Mouse (Mus musculus): ENCODE measurements at regions not wholly inside any gene's neighbourhood (a gene's known extent, or its start where the extent isn't known, plus 50 kb on each side); places are given as distances from the start of the nearest gene placed in this dataset.
A peak's percentile ranks its signal among the peaks of the same experiment; 100 is the strongest.

GRCm38 (mm10) chr4:87380716-87381115, 150.4 kb upstream of the Slc24a2 start:
- H3K4me2 ChIP-seq, result no peak overlapping the region
- H3K27ac ChIP-seq, result no peak overlapping the region
- H3K4me3 ChIP-seq, result no peak overlapping the region
- WGBS, result 53% methylated on average over 5 of the region's 5 CpGs
- ATAC-seq (ENCODE audit: low FRiP score), result no peak
- H3K27me3 ChIP-seq, result no peaks in the 10 kb centered on the region
- no peaks in the 10 kb centered on the region for H3K36me3 ChIP-seq
- peaks cover 29% of the 10 kb centered on the region for H3K4me1 ChIP-seq (replicated peaks)
- H3K9ac ChIP-seq, result no peak overlapping the region
- no peaks in the 10 kb centered on the region for H3K9me3 ChIP-seq

GRCm38 (mm10) chr4:87379516-87380173, 149.4 kb upstream of the Slc24a2 start:
- no peak overlapping the region for H3K4me3 ChIP-seq
- WGBS, result 56% methylated on average over 4 of the region's 4 CpGs
- no peaks in the 10 kb centered on the region for H3K9me3 ChIP-seq
- peaks cover 20% of the 10 kb centered on the region for H3K4me1 ChIP-seq (replicated peaks)
- H3K27ac ChIP-seq, result no peak overlapping the region; the same call in 1 of the 2 replicates
- no peak overlapping the region for H3K4me2 ChIP-seq
- no peak for ATAC-seq (ENCODE audit: low FRiP score)
- no peaks in the 10 kb centered on the region for H3K36me3 ChIP-seq
- H3K9ac ChIP-seq, result no peak overlapping the region
- H3K27me3 ChIP-seq, result no peaks in the 10 kb centered on the region

DNA sequence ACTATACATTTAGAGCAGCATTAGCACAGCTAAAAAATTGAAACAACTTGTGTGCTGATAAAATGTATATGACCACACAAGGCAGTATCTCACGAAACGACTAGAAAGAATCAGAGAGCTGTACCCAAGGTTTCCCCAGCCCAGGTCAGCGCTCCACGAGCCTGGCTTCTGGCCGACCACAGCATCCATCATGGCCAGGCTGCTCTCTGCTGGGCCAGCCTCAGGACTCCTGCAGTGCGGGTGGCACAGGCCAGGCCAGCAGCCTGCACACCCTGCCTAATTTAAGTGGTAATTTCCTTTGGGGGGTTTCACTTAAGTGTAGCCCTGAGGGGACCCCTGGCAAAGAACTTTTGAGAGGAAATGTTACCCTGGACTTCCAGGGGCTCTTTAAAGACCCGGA, 141.7 kb upstream of the Slc24a2 start:
- Histone ChIP-seq H3K4me1 (replicated peaks) (peaks cover 29% of the 10 kb centered on the region), H3K27me3 (0 out of 2 replicates have a peak, but pooled peaks cover 5% of the 10 kb centered on the region), H3K9me3 (no peaks in the 10 kb centered on the region), H3K4me3 (no peak overlapping the region), H3K4me2 (no peak overlapping the region), H3K27ac (no peak overlapping the region), H3K36me3 (no peaks in the 10 kb centered on the region), H3K9ac (no peak overlapping the region)
- no peak for ATAC-seq (ENCODE audit: low FRiP score)
- WGBS, result 38% methylated on average over 7 of the region's 7 CpGs

DNA sequence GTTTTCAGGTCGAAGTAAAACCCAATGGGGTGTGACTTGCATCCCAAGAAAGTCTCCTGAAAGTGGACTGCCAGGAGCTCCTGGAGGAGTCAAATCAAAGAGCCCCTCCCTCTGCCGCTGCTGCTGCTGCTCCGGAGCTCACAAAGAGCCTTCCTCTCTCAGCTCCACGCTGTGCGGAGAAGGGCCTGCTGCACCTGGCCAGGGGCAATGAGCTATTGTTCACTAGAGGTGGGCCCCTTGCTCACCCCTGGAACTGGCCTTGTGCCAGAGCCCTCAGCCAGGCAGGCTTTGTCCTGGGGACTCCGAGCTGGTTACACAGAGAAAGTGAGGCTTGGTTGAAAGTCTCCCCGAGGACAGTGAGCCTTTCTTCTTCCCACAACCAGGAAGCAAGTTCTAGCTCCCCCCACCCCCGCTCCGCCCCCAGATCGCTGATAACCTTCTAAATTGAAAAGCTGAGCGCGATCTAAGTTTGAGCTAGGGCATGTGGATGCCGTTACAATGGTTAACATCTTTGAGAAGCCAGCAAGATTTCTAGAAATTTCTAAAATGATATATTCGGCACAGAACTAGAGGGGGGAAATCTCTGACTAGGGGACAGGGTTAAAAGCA, 139.5 kb upstream of the Slc24a2 start:
- 8% methylated on average over 14 of the region's 14 CpGs for WGBS
- Histone ChIP-seq H3K36me3 (no peaks in the 10 kb centered on the region), H3K27ac (peak overlapping the region; percentile 93), H3K4me3 (0 out of 2 replicates have a peak overlapping the region, but pooled peaks have one; percentile 1), H3K27me3 (0 out of 2 replicates have a peak, but pooled peaks cover 5% of the 10 kb centered on the region), H3K4me1 (replicated peaks) (peaks cover 29% of the 10 kb centered on the region), H3K9me3 (no peaks in the 10 kb centered on the region), H3K9ac (peak overlapping the region; percentile 55; the same call in 1 of the 2 replicates), H3K4me2 (peak overlapping the region; percentile 69)
- ATAC-seq (ENCODE audit: low FRiP score), result peak; percentile 37

GRCm38 (mm10) chr4:87368413-87369160, 138.3 kb upstream of the Slc24a2 start:
- Histone ChIP-seq H3K36me3 (no peaks in the 10 kb centered on the region), H3K27ac (peak overlapping the region; percentile 93), H3K27me3 (0 out of 2 replicates have a peak, but pooled peaks cover 5% of the 10 kb centered on the region), H3K4me3 (peak overlapping the region; percentile 43), H3K4me1 (replicated peaks) (peaks cover 29% of the 10 kb centered on the region), H3K9ac (peak overlapping the region; percentile 76), H3K9me3 (no peaks in the 10 kb centered on the region), H3K4me2 (peak overlapping the region; percentile 69)
- ATAC-seq (ENCODE audit: low FRiP score), result peak; percentile 87
- 4% methylated on average over 20 of the region's 20 CpGs for WGBS

DNA sequence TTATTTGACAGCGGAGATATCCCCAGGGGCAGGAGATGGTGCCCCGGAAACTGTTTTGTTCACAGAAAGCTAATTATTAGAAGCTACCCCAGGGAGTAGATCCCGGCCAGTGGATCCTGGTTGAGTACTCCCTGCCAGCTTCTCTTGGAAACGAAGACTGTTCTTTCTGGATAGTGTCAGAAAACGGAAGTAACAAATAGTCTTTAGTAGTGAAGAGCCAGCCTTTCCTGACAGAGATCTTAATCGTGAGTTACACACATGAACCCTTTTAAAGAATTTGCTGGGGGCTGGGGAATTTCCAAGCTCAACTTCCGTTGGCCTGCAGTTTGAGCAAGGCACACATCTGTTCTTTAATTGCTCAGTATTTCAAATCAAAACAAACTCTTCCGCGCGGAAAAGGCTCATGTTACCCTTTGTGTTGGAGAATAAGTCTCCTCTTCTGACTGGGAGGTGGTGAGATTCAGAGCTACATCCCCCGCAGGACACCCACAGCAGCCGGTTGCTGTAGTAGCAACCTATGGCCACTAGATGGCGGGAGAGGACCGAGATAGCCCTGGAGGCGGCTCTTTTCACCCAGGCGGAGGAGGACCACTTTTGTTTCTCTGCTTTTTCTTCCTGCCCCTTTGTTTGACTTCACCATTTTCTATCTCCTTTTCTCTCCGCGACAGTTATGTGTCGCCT, 137.6 kb upstream of the Slc24a2 start:
- H3K9me3 ChIP-seq, result no peaks in the 10 kb centered on the region
- H3K36me3 ChIP-seq, result no peaks in the 10 kb centered on the region
- WGBS, result 5% methylated on average over 19 of the region's 19 CpGs
- 0 out of 2 replicates have a peak, but pooled peaks cover 5% of the 10 kb centered on the region for H3K27me3 ChIP-seq
- peak overlapping the region; percentile 93 for H3K27ac ChIP-seq
- ATAC-seq (ENCODE audit: low FRiP score), result peak; percentile 86
- H3K4me2 ChIP-seq, result peak overlapping the region; percentile 69
- peak overlapping the region; percentile 76 for H3K9ac ChIP-seq
- peaks cover 29% of the 10 kb centered on the region for H3K4me1 ChIP-seq (replicated peaks)
- H3K4me3 ChIP-seq, result peak overlapping the region; percentile 43

DNA sequence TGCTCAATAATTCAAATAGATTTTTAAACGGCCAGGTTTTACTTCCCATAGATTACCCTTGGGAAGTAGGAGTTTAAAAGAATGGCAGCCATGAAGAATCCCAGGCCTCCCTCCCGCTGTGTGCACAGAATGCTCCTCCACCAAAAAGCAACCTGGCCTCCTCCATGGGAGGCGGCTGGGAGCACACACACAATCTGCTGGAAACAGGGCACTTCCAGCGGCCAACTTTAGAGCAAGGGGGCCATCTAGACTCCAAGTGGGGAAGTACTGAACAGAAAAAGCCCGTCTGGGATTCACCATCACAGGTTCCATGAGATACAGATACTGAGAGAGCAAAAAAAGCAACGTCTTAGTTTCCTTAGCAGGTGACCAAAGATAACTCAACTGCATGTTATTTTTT, 131.9 kb upstream of the Slc24a2 start:
- Histone ChIP-seq H3K9me3 (no peaks in the 10 kb centered on the region), H3K9ac (no peak overlapping the region), H3K4me3 (no peak overlapping the region), H3K4me1 (replicated peaks) (no peaks in the 10 kb centered on the region), H3K4me2 (no peak overlapping the region), H3K36me3 (no peaks in the 10 kb centered on the region), H3K27me3 (no peaks in the 10 kb centered on the region), H3K27ac (no peak overlapping the region)
- peak; percentile 88 for ATAC-seq (ENCODE audit: low FRiP score)
- WGBS, result 9% methylated on average over 6 of the region's 6 CpGs

DNA sequence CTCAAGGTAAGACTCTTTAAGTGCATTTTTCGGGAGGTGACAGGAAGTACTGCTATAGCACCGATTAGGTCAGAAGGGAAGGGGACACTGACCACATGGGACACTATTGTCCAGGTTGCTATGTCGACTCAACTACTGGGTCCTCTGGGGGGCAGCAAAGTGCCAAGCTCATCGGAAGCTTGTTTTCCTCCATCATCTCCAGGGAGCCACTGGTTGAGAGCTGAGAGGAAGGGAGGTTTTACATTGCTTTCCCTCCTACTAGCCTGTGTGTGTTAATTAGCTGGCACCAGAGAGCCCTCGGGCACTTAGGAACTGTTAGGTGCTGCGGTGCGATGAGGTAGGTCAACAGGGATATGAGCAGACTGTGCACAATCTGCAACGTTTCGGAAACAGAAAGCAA, 129.2 kb upstream of the Slc24a2 start:
- Histone ChIP-seq H3K9me3 (no peaks in the 10 kb centered on the region), H3K36me3 (no peaks in the 10 kb centered on the region), H3K4me3 (no peak overlapping the region), H3K27me3 (no peaks in the 10 kb centered on the region), H3K9ac (no peak overlapping the region), H3K27ac (no peak overlapping the region; the same call in 1 of the 2 replicates), H3K4me1 (replicated peaks) (no peaks in the 10 kb centered on the region), H3K4me2 (no peak overlapping the region)
- 54% methylated on average over 9 of the region's 9 CpGs for WGBS
- no peak for ATAC-seq (ENCODE audit: low FRiP score)

GRCm38 (mm10) chr4:87359004-87359403, 128.7 kb upstream of the Slc24a2 start:
- H3K9ac ChIP-seq, result no peak overlapping the region
- H3K4me2 ChIP-seq, result no peak overlapping the region
- H3K4me3 ChIP-seq, result no peak overlapping the region
- 90% methylated on average over 3 of the region's 3 CpGs for WGBS
- no peak for ATAC-seq (ENCODE audit: low FRiP score)
- H3K36me3 ChIP-seq, result no peaks in the 10 kb centered on the region
- H3K4me1 ChIP-seq (replicated peaks), result no peaks in the 10 kb centered on the region
- H3K27me3 ChIP-seq, result no peaks in the 10 kb centered on the region
- H3K27ac ChIP-seq, result no peak overlapping the region
- no peaks in the 10 kb centered on the region for H3K9me3 ChIP-seq

- 82% methylated on average over 2 of the region's 2 CpGs for WGBS
- H3K27me3 ChIP-seq, result no peaks in the 10 kb centered on the region
- no peaks in the 10 kb centered on the region for H3K36me3 ChIP-seq
- no peak overlapping the region for H3K4me2 ChIP-seq
- H3K27ac ChIP-seq, result no peak overlapping the region
- H3K9me3 ChIP-seq, result no peaks in the 10 kb centered on the region
- peaks cover 16% of the 10 kb centered on the region for H3K4me1 ChIP-seq (replicated peaks)
- H3K9ac ChIP-seq, result no peak overlapping the region
- no peak overlapping the region for H3K4me3 ChIP-seq
- ATAC-seq (ENCODE audit: low FRiP score), result no peak
Observed at GRCm38 (mm10) chr4:87332968-87333367, 102.7 kb upstream of the Slc24a2 start.

DNA sequence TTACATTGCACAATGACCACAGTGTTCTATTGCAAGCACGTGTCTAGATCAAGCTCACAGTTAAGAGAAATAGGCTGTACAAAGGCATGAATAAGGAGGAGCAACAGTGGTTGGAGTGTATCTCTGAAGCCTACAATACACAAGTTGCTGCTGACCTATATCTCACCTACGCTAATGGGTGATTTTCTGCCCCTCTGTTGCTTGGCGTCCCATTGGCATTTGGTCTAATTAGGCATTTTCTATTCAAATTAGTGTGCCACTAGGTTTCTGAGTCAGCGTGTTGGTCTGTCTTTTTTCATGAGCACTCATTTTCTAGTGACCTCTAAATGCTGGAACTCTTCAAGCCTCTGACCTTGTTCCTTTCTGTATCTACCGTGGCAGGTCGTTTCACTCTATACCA, 98.9 kb upstream of the Slc24a2 start:
- Histone ChIP-seq H3K27ac (no peak overlapping the region), H3K4me1 (replicated peaks) (peaks cover 16% of the 10 kb centered on the region), H3K36me3 (no peaks in the 10 kb centered on the region), H3K4me2 (no peak overlapping the region), H3K27me3 (no peaks in the 10 kb centered on the region), H3K4me3 (no peak overlapping the region), H3K9ac (no peak overlapping the region), H3K9me3 (no peaks in the 10 kb centered on the region)
- 52% methylated on average over 6 of the region's 6 CpGs for WGBS
- ATAC-seq (ENCODE audit: low FRiP score), result 0 out of 2 replicates have a peak, but pooled peaks have one; percentile 21
